Mouse (Mus musculus) liver, postnatal 0 days (tissue): ENCODE measurements around the gene Pabpn1l.
"Not testable (repeated sequence)": the region's sequence is repeated elsewhere in the genome, so short reads cannot be mapped to it uniquely, and the experiment has no call there.

Experiments
- CTCF ChIP-seq: sonication (generic); IDR thresholded peaks from 2 replicates; pipeline ENCODE4 v1.5.1; 2016; ENCODE audit warnings: antibody characterized with exemption, low read depth
- EP300 ChIP-seq: IDR thresholded peaks from 2 replicates; pipeline ENCODE4 v1.6.1; 2016; ENCODE audit warnings: antibody characterized with exemption, low read depth, mild to moderate bottlenecking

DNA sequence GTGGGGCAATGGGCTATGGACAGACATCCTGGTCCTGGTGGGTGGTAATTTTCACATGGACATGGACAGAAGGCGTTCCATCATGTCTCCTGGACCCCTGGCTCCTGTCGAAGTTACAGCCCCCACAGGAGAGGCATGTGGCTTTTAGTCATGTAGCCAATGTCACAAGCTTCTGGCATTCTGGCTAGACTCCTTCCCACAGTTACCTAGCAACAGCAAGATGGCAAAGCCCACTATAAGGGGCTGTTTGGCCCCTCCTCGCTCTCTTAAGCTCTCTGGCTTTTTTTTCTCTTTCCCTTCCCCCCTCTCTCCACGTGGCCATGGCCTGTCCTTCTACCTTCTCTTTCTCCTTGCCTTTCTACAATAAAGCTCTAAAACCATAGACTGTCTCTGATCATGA lies 49.4 kb downstream of the Pabpn1l start:
- not testable (repeated sequence) for TF ChIP-seq CTCF, EP300
